Mouse (Mus musculus): Measurements from ENCODE around the gene Srl.
A peak's percentile ranks its signal among the peaks of the same experiment; 100 is the strongest.
"Not testable (repeated sequence)": the region's sequence is repeated elsewhere in the genome, so short reads cannot be mapped to it uniquely, and the experiment has no call there.

Gene Srl

GRCm38 (mm10) chr16:4517906-4518305, 23.7 kb downstream of the Srl start:
- DNase-seq (ENCODE audit: low spot score) = no peak

- no peak for DNase-seq (ENCODE audit: low spot score)
Measured at GRCm38 (mm10) chr16:4514383-4514782, 27.2 kb downstream of the Srl start.

GRCm38 (mm10) chr16:4512661-4513438, 28.8 kb downstream of the Srl start:
- DNase-seq (ENCODE audit: low spot score) = no peak

- DNase-seq (ENCODE audit: low spot score) = no peak
Measured at GRCm38 (mm10) chr16:4511371-4511770, 30.2 kb downstream of the Srl start.

- no peak for DNase-seq (ENCODE audit: low spot score)
Measured at GRCm38 (mm10) chr16:4506181-4506580, 35.4 kb downstream of the Srl start.

GRCm38 (mm10) chr16:4503495-4503894, 38.1 kb downstream of the Srl start:
- no peak for DNase-seq (ENCODE audit: low spot score)

GRCm38 (mm10) chr16:4502568-4502967, 39.0 kb downstream of the Srl start:
- DNase-seq (ENCODE audit: low spot score) = no peak

- no peak for DNase-seq (ENCODE audit: low spot score)
Measured at GRCm38 (mm10) chr16:4501703-4502102, 39.9 kb downstream of the Srl start.

- peak; percentile 10 for DNase-seq (ENCODE audit: low spot score)
Measured at GRCm38 (mm10) chr16:4500598-4501385, 40.8 kb downstream of the Srl start.

- DNase-seq (ENCODE audit: low spot score) = no peak
Measured at GRCm38 (mm10) chr16:4497762-4498607, 43.6 kb downstream of the Srl start.

GRCm38 (mm10) chr16:4496470-4496869, 45.1 kb downstream of the Srl start:
- DNase-seq (ENCODE audit: low spot score) = no peak

- DNase-seq (ENCODE audit: low spot score) = no peak
Measured at GRCm38 (mm10) chr16:4495861-4496260, 45.8 kb downstream of the Srl start.

- DNase-seq (ENCODE audit: low spot score) = no peak
Measured at GRCm38 (mm10) chr16:4492777-4493563, 48.6 kb downstream of the Srl start.

- DNase-seq (ENCODE audit: low spot score) = peak; percentile 59
Measured at GRCm38 (mm10) chr16:4489114-4489624, 52.4 kb downstream of the Srl start.

- no peak for DNase-seq (ENCODE audit: low spot score)
Measured at GRCm38 (mm10) chr16:4480616-4481265, 60.9 kb downstream of the Srl start.

- no peak for DNase-seq (ENCODE audit: low spot score)
Measured at GRCm38 (mm10) chr16:4477591-4478215, 63.9 kb downstream of the Srl start.

GRCm38 (mm10) chr16:4474882-4475803, 66.5 kb downstream of the Srl start:
- peak; percentile 92 for DNase-seq (ENCODE audit: low spot score)

- DNase-seq (ENCODE audit: low spot score) = not testable (repeated sequence)
Measured at GRCm38 (mm10) chr16:4474040-4474881, 67.4 kb downstream of the Srl start.

Measured in spleen, adult 12 weeks (tissue).